18 mouse cellular contexts compared by ENCODE assay signal in genomic region chr19:40996722-40997121, GRCm38 (mm10). TPM values are rescaled to one million over a fixed set of nuclear protein-coding genes. Genes with fewer than 3 reads are reported as not detected.
"Had no signal": no experiment of that assay in that cellular context is flagged by ENCODE, and none has a peak within 500 bp of the region (broad histone marks: within the 10 kb centered on the region; RNA-seq: fewer than 3 reads in every experiment).

No protein-coding gene starts in this region.

- H3K4me2 ChIP-seq: intestine, embryonic 15.5 days; lung, embryonic 15.5 days; midbrain, embryonic 11.5 days; stomach, embryonic 15.5 days had no signal

- H3K27ac ChIP-seq: liver, embryonic 14.5 days; lung, embryonic 15.5 days; stomach, embryonic 15.5 days had no signal

- H3K4me3 ChIP-seq: intestine, embryonic 15.5 days; left cerebral cortex, adult 2 months; lung, embryonic 15.5 days; stomach, embryonic 15.5 days had no signal

- H3K9ac ChIP-seq: intestine, embryonic 15.5 days; liver, embryonic 14.5 days; lung, embryonic 15.5 days; stomach, embryonic 15.5 days had no signal

- DNase-seq: kidney, postnatal 10 days; layer of hippocampus, postnatal 36 days; lung, adult 18-20 months; lung, postnatal 10 days; lung, postnatal 36 days; midbrain, embryonic 14.5 days; thymus, postnatal 36 days had no signal

- H3K9me3 ChIP-seq: intestine, embryonic 15.5 days; lung, embryonic 15.5 days; stomach, embryonic 15.5 days had no signal

- H3K36me3 ChIP-seq: intestine, embryonic 15.5 days; lung, embryonic 15.5 days; stomach, embryonic 15.5 days had no signal

- H3K27me3 ChIP-seq: intestine, embryonic 15.5 days; lung, embryonic 15.5 days; stomach, embryonic 15.5 days had no signal

RNA-seq across cellular contexts. Expression of gene Dntt, which starts 32.4 kb away (rescaled TPM):
- total RNA-seq: layer of hippocampus, postnatal 36 days; left cerebral cortex, adult 2 months; left cerebral cortex, postnatal 36 days; midbrain, postnatal 0 days had no signal
- polyA plus RNA-seq: intestine, embryonic 15.5 days; limb, embryonic 11.5 days; limb, embryonic 14.5 days; midbrain, embryonic 11.5 days; small intestine, adult 2 months had no signal
